Mouse (Mus musculus) bone marrow, adult 2 months (tissue): Measurements from ENCODE around the gene Mterf2.

Experiments
- CTCF ChIP-seq: fragments of 200-500 bp; IDR thresholded peaks from 2 replicates; pipeline ENCODE4 v1.5.1; 2011; ENCODE audit warnings: low read length, control low read depth; ENCODE audit not compliant: control insufficient read depth, insufficient read depth
- POLR2A ChIP-seq: fragments of 200-500 bp; IDR thresholded peaks from 2 replicates; pipeline ENCODE4 v1.6.1; 2011; ENCODE audit warnings: low read depth, mild to moderate bottlenecking, control low read depth, low read length, borderline replicate concordance; ENCODE audit not compliant: control insufficient read depth

DNA sequence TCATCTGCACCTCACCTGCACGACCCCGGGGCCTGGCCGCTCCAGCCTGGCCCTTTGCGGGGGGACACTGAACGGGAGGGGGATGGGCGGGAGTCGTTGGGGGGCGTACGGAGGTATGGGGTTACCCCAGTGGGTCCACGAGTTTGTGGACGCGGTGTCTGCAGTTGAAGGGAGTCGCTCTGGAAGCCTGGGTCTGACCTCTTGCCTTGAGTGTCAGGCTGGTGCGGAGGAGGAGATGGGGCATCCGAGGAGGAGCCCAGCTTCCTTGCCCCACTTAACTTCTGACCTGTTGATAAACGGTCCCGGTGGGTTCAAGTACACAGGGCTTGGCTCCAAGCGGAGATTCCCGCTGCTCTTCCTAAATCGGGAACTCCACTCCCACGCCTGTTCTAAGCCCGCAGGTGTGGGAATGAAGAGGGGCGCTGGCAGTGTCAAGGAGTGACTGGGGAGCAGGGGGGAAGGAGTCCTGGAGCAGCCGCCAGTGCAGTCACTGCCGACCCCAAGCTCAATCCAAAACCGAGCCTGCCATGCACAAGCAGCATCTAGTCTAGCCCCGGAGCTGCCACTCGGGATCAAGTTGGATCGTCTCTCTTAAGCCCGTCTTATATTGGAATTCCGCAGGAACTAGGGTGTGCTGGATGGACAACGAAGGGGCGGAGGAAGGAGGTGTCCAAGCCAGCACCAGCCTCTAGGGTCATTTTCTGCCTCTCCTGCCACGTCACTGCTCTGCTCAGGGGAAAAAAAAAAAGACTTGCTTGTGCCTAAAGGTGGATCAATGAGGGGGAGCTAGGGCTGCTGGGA is 24.5 kb downstream of the Mterf2 start:
- TF ChIP-seq POLR2A (no peak), CTCF (no peak)
